Mouse (Mus musculus) hindbrain, embryonic 14.5 days (tissue): ENCODE data around the gene Rnf183. TPM values are rescaled to one million over a fixed set of nuclear protein-coding genes. Genes with fewer than 3 reads are reported as not detected.

ENCODE experiments used
- ATAC-seq: fragments of 200-750 bp; cut with Nextera tagmentation; 2 replicates; pipeline ENCODE4 v1.8.0; 2017; ENCODE audit warnings: moderate number of reproducible peaks, mild to moderate bottlenecking, moderate TSS enrichment, moderate library complexity; ENCODE audit not compliant: low FRiP score
- DNase-seq: peaks from one replicate; pipeline ENCODE4 v3.0.0-alpha.2; 2015; ENCODE audit warnings: low spot score
- H3K27ac ChIP-seq: fragments of 300-500 bp; sonication (generic); 2 replicates; pipeline ENCODE4 v1.5.1; 2014; ENCODE audit warnings: mild to moderate bottlenecking, moderate library complexity
- H3K27me3 ChIP-seq: fragments of 300-500 bp; sonication (generic); 2 replicates; pipeline ENCODE4 v1.6.1; 2014; ENCODE audit warnings: mild to moderate bottlenecking, low read length, mixed read lengths; ENCODE audit not compliant: control insufficient read depth, insufficient read depth
- H3K36me3 ChIP-seq: fragments of 300-500 bp; sonication (generic); replicated peaks from 2 replicates; pipeline ENCODE4 v1.6.1; 2014; ENCODE audit not compliant: control insufficient read depth, insufficient read depth
- H3K4me1 ChIP-seq: fragments of 300-500 bp; sonication (generic); replicated peaks from 2 replicates; pipeline ENCODE4 v1.6.1; 2014; ENCODE audit warnings: antibody characterized with exemption, low read length, mixed read lengths; ENCODE audit not compliant: control insufficient read depth, insufficient read depth
- H3K4me2 ChIP-seq: fragments of 300-500 bp; sonication (generic); replicated peaks from 2 replicates; pipeline ENCODE4 v1.6.1; 2014; ENCODE audit warnings: mild to moderate bottlenecking, moderate library complexity
- H3K4me3 ChIP-seq: fragments of 300-500 bp; sonication (generic); replicated peaks from 2 replicates; pipeline ENCODE4 v1.5.1; 2014; ENCODE audit warnings: mild to moderate bottlenecking, low read length
- H3K9ac ChIP-seq: fragments of 300-500 bp; sonication (generic); 2 replicates; pipeline ENCODE4 v1.6.1; 2014
- H3K9me3 ChIP-seq: fragments of 300-500 bp; sonication (generic); 2 replicates; pipeline ENCODE4 v1.6.1; 2016; ENCODE audit warnings: low read length; ENCODE audit not compliant: control insufficient read depth
- WGBS: fragments of 180-500 bp; shearing (Covaris S2); extraction: QIAGEN DNeasy Blood & Tissue Kit; methylation state at CpG from one replicate; pipeline ENCODE4 v1.1.7; 2014; 5-methylcytosine and 5-hydroxymethylcytosine counted together
- polyA plus RNA-seq: library from polyadenylated mRNA; unstranded; fragments of >200 nt; fragmentation: Nextera tagmentation; extraction: Ambion mirVana; gene quantifications from 2 replicates; pipeline ENCODE4 v1.2.1, GENCODE M21; 2014

Gene Rnf183
- polyA plus RNA-seq, 1 experiment from 2014 or later = not detected

DNA sequence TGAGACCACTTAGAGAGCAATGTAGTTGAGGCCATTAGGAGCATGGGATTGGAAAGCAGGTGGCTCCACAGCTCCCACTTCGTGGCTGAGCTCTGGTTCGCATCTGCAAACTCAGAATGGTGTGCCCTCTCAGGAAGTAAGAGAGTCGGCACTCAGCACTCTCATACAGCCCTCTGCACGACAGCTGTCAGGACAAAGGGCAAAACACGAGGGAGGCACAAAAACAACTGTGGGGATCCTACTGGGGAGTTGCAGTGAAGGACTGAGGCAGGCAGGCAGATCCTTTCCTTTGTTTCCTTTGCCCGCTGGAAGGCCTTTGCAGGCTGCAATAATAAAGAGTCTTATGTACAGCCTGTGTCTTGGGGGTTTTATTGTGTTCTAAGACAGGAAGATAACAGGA, 41.6 kb downstream of the Rnf183 start:
- Histone ChIP-seq H3K27ac (no peak overlapping the region), H3K4me3 (no peak overlapping the region), H3K36me3 (peaks cover 86% of the 10 kb centered on the region), H3K9ac (no peak overlapping the region), H3K27me3 (no peaks in the 10 kb centered on the region), H3K4me1 (no peaks in the 10 kb centered on the region), H3K9me3 (no peaks in the 10 kb centered on the region), H3K4me2 (no peak overlapping the region)
- ATAC-seq = no peak
- 15% methylated on average over 6 of the region's 6 CpGs for WGBS
- DNase-seq = no peak

DNA sequence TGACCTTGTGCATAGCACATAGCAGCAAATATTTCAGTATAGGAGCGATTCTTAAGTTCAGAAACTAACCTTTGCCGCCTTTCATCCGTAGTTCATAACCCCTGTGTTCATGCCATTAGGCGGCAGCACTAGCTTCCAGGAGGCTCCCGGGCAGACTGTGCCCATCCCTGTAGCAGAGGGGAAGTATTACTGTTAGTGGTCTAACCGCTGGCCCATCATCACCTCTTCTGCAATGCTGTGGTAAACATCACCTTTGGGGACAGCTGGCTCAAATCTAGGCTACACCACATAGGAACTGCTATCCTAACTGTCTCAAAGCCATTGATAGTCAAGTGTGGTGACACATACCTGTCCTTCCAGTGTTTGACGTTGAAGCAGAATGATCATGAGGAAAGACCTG, 43.2 kb downstream of the Rnf183 start:
- DNase-seq (no peak), ATAC-seq (no peak)
- no peak overlapping the region for H3K4me3 ChIP-seq
- H3K9me3 ChIP-seq = no peaks in the 10 kb centered on the region
- H3K4me1 ChIP-seq = no peaks in the 10 kb centered on the region
- no peak overlapping the region for H3K27ac ChIP-seq
- H3K4me2 ChIP-seq = no peak overlapping the region
- H3K36me3 ChIP-seq = peaks cover 83% of the 10 kb centered on the region
- no peak overlapping the region for H3K9ac ChIP-seq
- H3K27me3 ChIP-seq = no peaks in the 10 kb centered on the region
- WGBS = 92% methylated on average over 7 of the region's 7 CpGs

DNA sequence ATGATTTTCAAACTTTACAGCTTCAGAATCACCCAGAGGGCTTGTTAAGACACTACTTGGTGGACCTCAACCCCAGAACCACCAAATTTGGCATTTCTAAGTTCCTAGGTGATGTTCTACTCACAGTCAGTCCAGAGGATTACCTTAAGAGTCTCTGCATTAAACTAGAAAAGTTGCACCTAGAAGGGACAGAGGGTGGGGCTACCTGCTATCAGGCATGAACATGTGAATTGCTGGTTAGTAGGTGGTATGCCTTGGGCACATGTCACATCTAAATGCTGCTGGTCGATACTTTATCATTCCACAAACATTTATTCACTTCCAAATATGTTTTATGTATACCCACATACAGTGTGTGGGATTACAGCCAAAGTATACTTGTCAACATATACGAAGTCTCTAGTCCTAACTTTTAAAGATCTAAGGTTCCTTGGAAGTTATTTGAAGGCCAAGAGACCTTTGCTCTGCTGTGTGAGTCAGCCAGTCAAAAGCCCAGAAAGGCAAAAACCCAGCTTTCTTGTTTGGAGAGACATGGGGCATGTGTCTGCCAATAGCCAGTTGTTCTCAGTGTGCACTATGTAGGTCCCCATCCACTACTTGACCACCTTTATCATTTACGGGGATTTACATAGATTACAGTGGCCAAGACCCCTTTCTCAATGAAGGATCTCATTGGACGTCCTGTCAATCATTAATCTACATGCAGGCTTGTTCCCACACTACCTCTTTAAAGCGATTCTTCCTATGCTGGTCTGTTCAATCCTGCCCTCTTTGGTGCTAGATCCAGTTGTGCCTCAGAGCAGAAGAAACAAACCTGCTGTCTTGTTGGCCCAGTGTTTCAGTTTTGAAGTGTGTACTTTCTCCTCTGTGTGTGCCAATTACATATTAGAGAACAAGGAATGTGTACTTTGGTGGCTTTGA, 45.2 kb downstream of the Rnf183 start:
- peaks cover 68% of the 10 kb centered on the region for H3K36me3 ChIP-seq
- no peak for DNase-seq
- 91% methylated on average over 5 of the region's 5 CpGs for WGBS
- no peak overlapping the region for H3K4me3 ChIP-seq
- no peaks in the 10 kb centered on the region for H3K27me3 ChIP-seq
- H3K4me2 ChIP-seq = no peak overlapping the region
- H3K9me3 ChIP-seq = no peaks in the 10 kb centered on the region
- ATAC-seq = no peak
- H3K27ac ChIP-seq = no peak overlapping the region
- no peaks in the 10 kb centered on the region for H3K4me1 ChIP-seq
- no peak overlapping the region for H3K9ac ChIP-seq

- Histone ChIP-seq H3K9ac (no peak overlapping the region), H3K9me3 (no peaks in the 10 kb centered on the region), H3K4me1 (no peaks in the 10 kb centered on the region), H3K27ac (no peak overlapping the region), H3K27me3 (no peaks in the 10 kb centered on the region), H3K36me3 (peaks cover 36% of the 10 kb centered on the region), H3K4me2 (no peak overlapping the region), H3K4me3 (no peak overlapping the region)
- ATAC-seq (no peak; the same call in 1 of the 2 replicates), DNase-seq (no peak)
- WGBS = 94% methylated on average over 7 of the region's 7 CpGs
Measured at GRCm38 (mm10) chr4:62385439-62385838, 49.6 kb downstream of the Rnf183 start.

GRCm38 (mm10) chr4:62384159-62384558, 50.9 kb downstream of the Rnf183 start:
- H3K4me3 ChIP-seq = no peak overlapping the region
- no peak for ATAC-seq
- H3K9ac ChIP-seq = no peak overlapping the region
- no peak for DNase-seq
- no peak overlapping the region for H3K27ac ChIP-seq
- no peaks in the 10 kb centered on the region for H3K9me3 ChIP-seq
- 92% methylated on average over 1 of the region's 1 CpGs for WGBS
- H3K4me1 ChIP-seq = no peaks in the 10 kb centered on the region
- no peak overlapping the region for H3K4me2 ChIP-seq
- H3K36me3 ChIP-seq = peaks cover 24% of the 10 kb centered on the region
- no peaks in the 10 kb centered on the region for H3K27me3 ChIP-seq

- no peak for DNase-seq
- Histone ChIP-seq H3K27me3 (no peaks in the 10 kb centered on the region), H3K27ac (no peak overlapping the region), H3K36me3 (peaks cover 20% of the 10 kb centered on the region), H3K4me3 (no peak overlapping the region), H3K9me3 (no peaks in the 10 kb centered on the region), H3K9ac (no peak overlapping the region), H3K4me2 (no peak overlapping the region), H3K4me1 (no peaks in the 10 kb centered on the region)
- 84% methylated on average over 7 of the region's 7 CpGs for WGBS
- no peak for ATAC-seq
Measured at GRCm38 (mm10) chr4:62383752-62384151, 51.3 kb downstream of the Rnf183 start.

GRCm38 (mm10) chr4:62383207-62383606, 51.8 kb downstream of the Rnf183 start:
- Histone ChIP-seq H3K4me3 (no peak overlapping the region), H3K27ac (no peak overlapping the region), H3K27me3 (no peaks in the 10 kb centered on the region), H3K9ac (no peak overlapping the region), H3K4me1 (no peaks in the 10 kb centered on the region), H3K36me3 (peaks cover 14% of the 10 kb centered on the region), H3K4me2 (no peak overlapping the region), H3K9me3 (no peaks in the 10 kb centered on the region)
- DNase-seq (no peak), ATAC-seq (no peak)
- WGBS = 94% methylated on average over 6 of the region's 6 CpGs

- Histone ChIP-seq H3K4me2 (no peak overlapping the region), H3K27me3 (no peaks in the 10 kb centered on the region), H3K4me3 (no peak overlapping the region), H3K27ac (no peak overlapping the region), H3K9me3 (no peaks in the 10 kb centered on the region), H3K4me1 (no peaks in the 10 kb centered on the region), H3K9ac (no peak overlapping the region), H3K36me3 (no peaks in the 10 kb centered on the region)
- 89% methylated on average over 9 of the region's 9 CpGs for WGBS
- no peak for DNase-seq
- ATAC-seq = no peak
Measured at GRCm38 (mm10) chr4:62379724-62380381, 55.2 kb downstream of the Rnf183 start.
